Mouse (Mus musculus) cerebellum, adult 2 months (tissue): ENCODE measurements around the gene Csrp1.

Source experiments
- CTCF ChIP-seq: fragments of 200-500 bp; IDR thresholded peaks from 2 replicates; pipeline ENCODE4 v1.5.1; 2011; ENCODE audit warnings: low read depth, mild to moderate bottlenecking, control low read depth, low read length, moderate library complexity, borderline replicate concordance; ENCODE audit not compliant: insufficient read depth
- POLR2A ChIP-seq: fragments of 200-500 bp; IDR thresholded peaks from 2 replicates; pipeline ENCODE4 v1.6.1; 2011; ENCODE audit warnings: low read length, control low read depth, borderline replicate concordance; ENCODE audit not compliant: insufficient read depth

DNA sequence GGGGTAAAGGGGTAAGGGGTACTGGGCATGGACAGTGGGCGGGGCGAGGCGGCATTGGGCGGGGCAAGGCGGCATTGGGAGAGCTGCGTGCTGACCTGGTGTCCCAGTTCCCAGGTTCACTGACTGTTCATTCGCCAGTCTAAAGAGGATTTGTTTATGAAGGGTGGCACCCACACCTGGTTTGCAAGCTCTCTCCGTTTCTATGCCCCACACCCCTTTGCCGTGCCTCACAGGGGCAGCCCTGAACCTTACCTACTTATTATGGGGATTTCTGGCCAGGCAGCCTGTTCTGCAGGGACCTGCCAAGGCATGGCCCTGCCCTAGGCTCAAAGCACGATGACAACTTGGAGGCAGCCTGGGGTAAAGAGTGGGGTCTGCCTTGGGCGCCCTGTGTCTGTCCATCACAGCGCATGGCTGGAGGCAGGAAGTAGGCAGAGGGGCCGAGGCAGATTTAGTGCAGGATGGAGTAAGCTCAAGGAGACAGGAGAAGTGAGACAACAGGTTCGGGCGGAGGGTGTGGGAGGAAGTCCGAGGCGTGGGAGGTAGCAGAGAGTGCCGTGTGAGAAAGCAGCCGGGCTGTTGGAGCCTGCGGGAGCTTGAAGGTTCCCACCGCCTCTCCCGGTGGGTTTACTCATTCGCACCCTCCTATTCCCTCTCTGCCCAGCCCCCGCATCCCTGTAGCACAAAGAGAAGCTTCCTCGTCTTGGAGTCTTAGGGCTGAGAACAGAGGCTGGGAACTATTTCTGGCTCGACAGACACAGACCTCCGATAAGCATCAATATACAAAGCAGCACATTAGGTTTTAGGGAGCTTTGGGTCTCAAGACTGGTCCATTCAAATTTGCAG, 73.7 kb downstream of the Csrp1 start:
- no peak for TF ChIP-seq CTCF
- no peak for TF ChIP-seq POLR2A
